Mouse (Mus musculus) liver, embryonic 11.5 days (tissue): ENCODE results near the gene Prkch. TPM values are rescaled to one million over a fixed set of nuclear protein-coding genes. Genes with fewer than 3 reads are reported as not detected.

ENCODE experiments used
- ATAC-seq: fragments of 200-750 bp; cut with Nextera tagmentation; replicated peaks from 2 replicates; pipeline ENCODE4 v1.8.0; 2017; ENCODE audit warnings: moderate number of reproducible peaks, mild to moderate bottlenecking, moderate TSS enrichment, moderate library complexity; ENCODE audit not compliant: low FRiP score
- DNase-seq: peaks from one replicate; pipeline ENCODE4 v3.0.0-alpha.2; 2017; ENCODE audit warnings: low spot score
- H3K27ac ChIP-seq: fragments of 300-500 bp; sonication (generic); 2 replicates; pipeline ENCODE4 v1.5.1; 2014; ENCODE audit warnings: mild to moderate bottlenecking, low read depth, low read length, control low read depth
- H3K27me3 ChIP-seq: fragments of 300-500 bp; sonication (generic); replicated peaks from 2 replicates; pipeline ENCODE4 v1.6.1; 2014; ENCODE audit warnings: low read length, mixed read lengths; ENCODE audit not compliant: control insufficient read depth, insufficient read depth
- H3K36me3 ChIP-seq: fragments of 300-500 bp; sonication (generic); 2 replicates; pipeline ENCODE4 v1.6.1; 2014; ENCODE audit warnings: mild to moderate bottlenecking, low read length, moderate library complexity, mixed read lengths; ENCODE audit not compliant: control insufficient read depth, insufficient read depth
- H3K4me1 ChIP-seq: fragments of 300-500 bp; sonication (generic); replicated peaks from 2 replicates; pipeline ENCODE4 v1.6.1; 2014; ENCODE audit warnings: low read length, mixed read lengths; ENCODE audit not compliant: control insufficient read depth, insufficient read depth
- H3K4me2 ChIP-seq: fragments of 300-500 bp; sonication (generic); 2 replicates; pipeline ENCODE4 v1.6.1; 2014; ENCODE audit warnings: mild to moderate bottlenecking, control low read depth, moderate library complexity
- H3K4me3 ChIP-seq: fragments of 300-500 bp; sonication (generic); 2 replicates; pipeline ENCODE4 v1.5.1; 2014; ENCODE audit warnings: low read depth, low read length, control low read depth
- H3K9ac ChIP-seq: fragments of 300-500 bp; sonication (generic); 2 replicates; pipeline ENCODE4 v1.6.1; 2014; ENCODE audit warnings: low read depth, low read length, control low read depth
- H3K9me3 ChIP-seq: fragments of 300-500 bp; sonication (generic); 2 replicates; pipeline ENCODE4 v1.6.1; 2016; ENCODE audit warnings: low read length, inconsistent platforms, mixed read lengths; ENCODE audit not compliant: control insufficient read depth
- WGBS: fragments of 180-500 bp; shearing (Covaris S2); extraction: QIAGEN DNeasy Blood & Tissue Kit; methylation state at CpG from one replicate; pipeline ENCODE4 v1.1.7; 2014; 5-methylcytosine and 5-hydroxymethylcytosine counted together
- polyA plus RNA-seq: library from polyadenylated mRNA; unstranded; fragments of >200 nt; fragmentation: Nextera tagmentation; extraction: Ambion mirVana; gene quantifications from 2 replicates; pipeline ENCODE4 v1.2.1, GENCODE M21; 2014

The Prkch gene
- polyA plus RNA-seq, 1 experiment from 2014 or later: 6.4 TPM

DNA sequence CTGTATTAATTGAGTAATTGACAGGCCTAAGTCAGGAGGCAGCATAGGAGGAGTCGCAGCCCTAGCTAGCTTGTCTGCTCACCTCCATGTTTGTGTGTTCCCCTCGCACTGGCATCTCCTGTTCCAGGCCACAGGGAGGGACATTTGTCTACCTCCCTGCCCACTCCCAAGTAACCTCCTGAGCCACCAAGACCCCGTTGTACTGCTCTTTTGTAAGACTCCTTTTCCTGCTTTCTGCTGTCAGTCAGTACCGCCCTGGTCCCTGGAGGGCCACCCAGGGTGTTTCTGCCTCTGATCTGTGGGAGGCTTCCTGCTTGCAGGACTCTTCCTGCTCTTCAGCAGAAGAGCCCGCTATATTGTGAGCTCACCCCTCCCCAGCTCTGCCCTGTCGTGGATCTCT lies 127.5 kb downstream of the Prkch start:
- Histone ChIP-seq H3K27ac (no peak overlapping the region), H3K4me2 (no peak overlapping the region), H3K4me1 (no peaks in the 10 kb centered on the region), H3K36me3 (no peaks in the 10 kb centered on the region), H3K4me3 (no peak overlapping the region), H3K27me3 (no peaks in the 10 kb centered on the region), H3K9me3 (no peaks in the 10 kb centered on the region), H3K9ac (no peak overlapping the region)
- 44% methylated on average over 6 of the region's 6 CpGs for WGBS
- no peak for DNase-seq
- no peak for ATAC-seq

DNA sequence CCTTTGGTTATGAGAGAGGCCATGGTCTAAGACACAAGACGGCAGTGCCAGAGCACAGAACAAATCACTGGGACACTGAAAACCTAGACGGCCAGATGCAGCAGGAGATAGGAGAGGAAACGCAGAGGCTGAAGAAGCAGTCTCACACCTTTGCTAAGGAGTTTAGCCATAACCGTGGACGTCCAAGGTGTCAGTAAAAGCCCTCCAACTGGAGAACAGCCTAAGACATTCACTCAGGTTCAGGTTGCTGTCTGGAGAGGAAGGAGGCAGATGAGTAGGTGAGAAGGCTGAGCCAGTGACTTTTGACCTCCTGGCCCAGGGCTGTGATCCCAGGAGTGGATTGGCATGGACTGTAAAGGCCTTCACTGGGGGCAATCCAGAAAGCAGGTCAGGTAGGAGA lies 130.0 kb downstream of the Prkch start:
- 82% methylated on average over 5 of the region's 5 CpGs for WGBS
- no peak overlapping the region for H3K27ac ChIP-seq

DNA sequence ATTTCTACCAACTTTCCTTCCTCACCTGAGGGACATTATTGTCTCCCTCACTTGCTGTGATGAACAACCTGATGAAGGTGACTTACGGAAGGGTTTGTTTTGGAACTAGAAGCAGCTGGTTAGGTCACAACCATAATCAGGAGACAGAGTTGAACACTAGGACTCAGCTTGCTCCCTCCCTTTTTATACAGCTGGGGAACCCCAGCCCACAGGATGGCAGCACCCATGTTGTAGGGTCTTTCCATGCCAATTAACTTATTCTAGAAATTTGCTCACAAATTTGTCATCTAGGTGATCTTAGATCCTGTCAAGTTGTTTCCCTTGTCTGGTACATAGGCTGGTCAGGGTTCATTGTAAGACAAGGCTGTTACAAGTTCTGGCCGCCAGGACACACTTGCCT lies 130.7 kb downstream of the Prkch start:
- Histone ChIP-seq H3K4me2 (no peak overlapping the region), H3K4me3 (no peak overlapping the region), H3K36me3 (no peaks in the 10 kb centered on the region), H3K9me3 (no peaks in the 10 kb centered on the region), H3K27me3 (no peaks in the 10 kb centered on the region), H3K27ac (no peak overlapping the region), H3K4me1 (no peaks in the 10 kb centered on the region), H3K9ac (no peak overlapping the region)
- DNase-seq (no peak), ATAC-seq (no peak)
- WGBS: 89% methylated on average over 2 of the region's 2 CpGs

More for the DNA sequence above, 130.0 kb downstream of the Prkch start:
- no peak for DNase-seq
- Histone ChIP-seq H3K9ac (no peak overlapping the region), H3K4me3 (no peak overlapping the region), H3K9me3 (no peaks in the 10 kb centered on the region), H3K27me3 (no peaks in the 10 kb centered on the region), H3K36me3 (no peaks in the 10 kb centered on the region), H3K4me2 (no peak overlapping the region), H3K4me1 (no peaks in the 10 kb centered on the region)
- no peak for ATAC-seq

DNA sequence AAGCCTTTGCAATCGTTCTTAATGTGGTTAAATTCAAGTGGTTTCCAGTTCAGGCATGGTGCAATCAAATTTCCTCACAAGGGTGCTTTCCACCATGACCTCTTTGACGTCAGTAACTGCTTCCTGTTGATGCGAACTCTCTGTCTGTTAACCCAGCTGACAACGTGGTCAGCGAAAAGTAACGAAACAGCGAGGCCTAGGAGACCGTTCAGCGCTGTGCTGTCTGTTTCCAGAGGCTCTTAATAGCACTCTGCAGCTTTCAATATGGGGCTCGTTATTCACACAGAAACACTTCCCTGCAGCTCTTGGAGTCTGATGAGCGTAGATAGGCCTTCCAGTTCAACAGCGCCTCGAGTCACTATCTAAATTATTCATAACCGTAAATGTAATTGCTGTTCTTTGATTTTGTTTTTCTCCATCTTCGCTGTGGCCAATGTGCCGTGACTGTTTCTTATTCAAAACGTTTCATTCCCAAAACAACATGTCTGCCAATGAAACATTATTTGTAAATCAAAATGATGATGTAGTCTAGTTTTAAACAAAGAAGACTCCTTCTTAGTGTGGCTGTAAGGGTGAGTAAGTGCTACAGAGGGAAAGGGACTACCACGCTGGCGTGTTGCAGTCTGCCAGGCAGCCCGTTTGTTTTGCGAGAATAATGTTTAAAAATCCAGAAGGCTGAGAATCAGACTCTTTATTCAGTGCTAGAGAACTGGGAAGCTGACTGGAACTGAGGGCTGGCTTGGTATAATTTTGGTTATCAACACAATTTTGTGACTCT lies 131.5 kb downstream of the Prkch start:
- no peaks in the 10 kb centered on the region for H3K27me3 ChIP-seq
- ATAC-seq (no peak), DNase-seq (no peak)
- 75% methylated on average over 21 of the region's 21 CpGs for WGBS
- H3K4me1 ChIP-seq: no peaks in the 10 kb centered on the region
- no peaks in the 10 kb centered on the region for H3K9me3 ChIP-seq
- no peak overlapping the region for H3K9ac ChIP-seq
- H3K27ac ChIP-seq: no peak overlapping the region
- no peaks in the 10 kb centered on the region for H3K36me3 ChIP-seq
- no peak overlapping the region for H3K4me2 ChIP-seq
- no peak overlapping the region for H3K4me3 ChIP-seq

DNA sequence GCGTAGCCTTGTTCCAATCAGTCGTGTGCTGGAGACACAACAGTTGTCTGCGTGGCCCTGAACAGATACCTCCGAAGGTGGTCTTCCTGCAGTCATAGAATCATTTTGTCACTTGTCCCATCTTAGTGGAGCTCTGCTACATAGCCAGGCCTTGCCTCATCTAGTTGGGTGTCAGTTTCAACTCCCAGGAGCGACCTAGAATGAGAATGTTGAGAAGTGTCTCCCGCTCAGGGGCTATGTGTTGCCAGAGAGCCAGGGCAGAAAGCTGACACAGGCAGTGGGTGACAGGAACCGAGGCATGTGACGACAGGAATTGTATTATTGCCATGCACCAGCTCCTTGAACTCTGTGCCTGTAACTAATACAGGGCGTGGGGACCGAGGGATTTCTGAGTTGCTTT lies 133.4 kb downstream of the Prkch start:
- Histone ChIP-seq H3K27me3 (no peaks in the 10 kb centered on the region), H3K4me2 (no peak overlapping the region), H3K4me1 (no peaks in the 10 kb centered on the region), H3K9ac (no peak overlapping the region), H3K4me3 (no peak overlapping the region), H3K9me3 (no peaks in the 10 kb centered on the region), H3K27ac (no peak overlapping the region), H3K36me3 (no peaks in the 10 kb centered on the region)
- no peak for DNase-seq
- ATAC-seq: no peak
- 85% methylated on average over 10 of the region's 10 CpGs for WGBS

DNA sequence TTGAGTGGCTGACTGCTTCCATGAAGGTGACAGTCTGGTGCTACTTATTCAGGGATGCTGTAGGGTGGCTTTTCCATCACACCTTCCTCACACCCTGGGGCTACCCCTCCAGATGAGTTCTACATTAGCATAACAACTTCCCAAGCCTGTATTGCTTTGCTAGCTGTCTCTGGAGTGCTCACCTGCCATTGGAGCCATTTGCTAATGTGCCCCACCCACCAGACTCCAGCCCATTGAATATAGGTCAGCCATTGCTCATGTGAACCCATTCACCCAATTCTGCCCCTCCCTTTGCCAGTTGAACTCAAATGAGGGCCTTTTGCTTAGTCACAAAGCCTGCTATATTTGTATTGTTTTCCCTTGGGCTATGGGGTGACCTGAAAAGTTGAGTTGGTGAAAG lies 135.2 kb downstream of the Prkch start:
- Histone ChIP-seq H3K36me3 (no peaks in the 10 kb centered on the region), H3K4me2 (no peak overlapping the region), H3K27ac (no peak overlapping the region), H3K9me3 (no peaks in the 10 kb centered on the region), H3K4me1 (no peaks in the 10 kb centered on the region), H3K9ac (no peak overlapping the region), H3K4me3 (no peak overlapping the region), H3K27me3 (no peaks in the 10 kb centered on the region)
- DNase-seq: no peak
- ATAC-seq: no peak

DNA sequence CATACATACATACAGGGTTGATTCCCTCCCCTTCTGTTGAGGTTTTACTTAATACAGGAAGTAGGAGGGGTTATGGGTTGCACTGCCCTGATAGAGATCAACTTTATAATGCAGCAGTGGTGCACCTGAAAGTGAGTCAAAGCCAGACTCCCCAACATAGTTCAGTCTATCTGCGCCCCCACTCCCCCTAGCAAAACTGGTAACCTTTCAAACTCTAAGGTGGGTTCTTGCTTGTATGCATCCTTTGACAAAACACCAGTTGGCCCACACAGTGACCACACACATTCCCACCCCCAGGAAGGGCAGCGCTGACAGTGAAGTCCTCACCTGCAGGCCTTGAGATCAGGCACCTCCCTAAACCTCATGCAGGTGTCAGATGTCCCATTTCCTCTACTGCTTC lies 135.9 kb downstream of the Prkch start:
- H3K4me2 ChIP-seq: no peak overlapping the region
- H3K4me1 ChIP-seq: no peaks in the 10 kb centered on the region
- 85% methylated on average over 2 of the region's 2 CpGs for WGBS
- no peak for DNase-seq
- H3K4me3 ChIP-seq: no peak overlapping the region
- no peak overlapping the region for H3K27ac ChIP-seq
- H3K36me3 ChIP-seq: no peaks in the 10 kb centered on the region
- no peak for ATAC-seq
- no peak overlapping the region for H3K9ac ChIP-seq
- no peaks in the 10 kb centered on the region for H3K9me3 ChIP-seq
- no peaks in the 10 kb centered on the region for H3K27me3 ChIP-seq

DNA sequence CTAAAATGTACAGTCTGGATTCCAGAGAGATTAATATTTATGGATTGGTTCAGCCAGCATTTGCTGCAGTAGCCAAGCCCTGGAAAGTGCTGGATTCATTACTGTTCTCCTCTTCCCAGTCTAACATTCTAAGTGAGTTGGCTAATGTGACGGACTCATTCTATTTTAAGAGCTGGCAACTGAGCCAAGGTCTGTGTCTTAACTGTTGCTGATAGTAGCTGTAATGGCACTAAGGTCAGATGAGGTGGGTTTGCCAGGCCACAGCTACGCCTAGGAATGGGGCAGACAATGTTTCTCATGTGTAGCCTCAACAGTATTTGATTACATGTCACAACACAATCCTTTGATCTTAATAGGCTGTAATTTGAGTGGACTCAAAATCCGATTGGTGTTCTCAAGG lies 137.5 kb downstream of the Prkch start:
- Histone ChIP-seq H3K4me3 (no peak overlapping the region), H3K9ac (no peak overlapping the region), H3K27ac (no peak overlapping the region), H3K36me3 (no peaks in the 10 kb centered on the region), H3K27me3 (no peaks in the 10 kb centered on the region), H3K4me2 (no peak overlapping the region), H3K4me1 (no peaks in the 10 kb centered on the region), H3K9me3 (no peaks in the 10 kb centered on the region)
- DNase-seq: no peak
- ATAC-seq: no peak
- 82% methylated on average over 3 of the region's 3 CpGs for WGBS

DNA sequence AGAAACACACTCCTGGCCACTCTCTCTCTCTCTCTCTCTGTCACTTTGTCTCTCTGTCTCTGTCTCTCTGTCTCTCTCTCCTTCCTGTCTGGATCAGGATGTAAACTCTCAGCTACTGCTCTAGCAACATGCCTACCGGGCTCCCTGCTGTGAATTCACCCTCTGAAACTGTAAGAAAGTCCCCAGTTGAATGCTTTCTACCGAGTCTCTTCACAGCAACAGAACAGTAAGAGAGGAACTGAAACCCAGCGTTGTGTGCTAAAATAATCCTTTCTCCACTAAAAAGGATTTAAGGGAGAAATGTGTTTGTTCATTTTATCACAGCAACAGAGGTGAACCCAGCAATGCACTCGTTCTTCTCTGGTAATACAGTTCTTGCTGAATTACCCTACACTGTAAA lies 138.5 kb downstream of the Prkch start:
- Histone ChIP-seq H3K9me3 (no peaks in the 10 kb centered on the region), H3K27ac (no peak overlapping the region), H3K4me1 (no peaks in the 10 kb centered on the region), H3K36me3 (no peaks in the 10 kb centered on the region), H3K27me3 (no peaks in the 10 kb centered on the region), H3K4me3 (no peak overlapping the region), H3K9ac (no peak overlapping the region), H3K4me2 (no peak overlapping the region)
- DNase-seq: no peak
- WGBS: 77% methylated on average over 4 of the region's 4 CpGs
- ATAC-seq: no peak
